Mouse (Mus musculus) spleen, postnatal 14 days (tissue): ENCODE measurements around the gene Ntm.

ENCODE experiments used
- DNase-seq, 2 experiments: peaks; one replicate each; pipeline ENCODE4 v3.0.0; 2021 to 2022; ENCODE audit warnings: low spot score in 2 of 2

Gene Ntm

DNA sequence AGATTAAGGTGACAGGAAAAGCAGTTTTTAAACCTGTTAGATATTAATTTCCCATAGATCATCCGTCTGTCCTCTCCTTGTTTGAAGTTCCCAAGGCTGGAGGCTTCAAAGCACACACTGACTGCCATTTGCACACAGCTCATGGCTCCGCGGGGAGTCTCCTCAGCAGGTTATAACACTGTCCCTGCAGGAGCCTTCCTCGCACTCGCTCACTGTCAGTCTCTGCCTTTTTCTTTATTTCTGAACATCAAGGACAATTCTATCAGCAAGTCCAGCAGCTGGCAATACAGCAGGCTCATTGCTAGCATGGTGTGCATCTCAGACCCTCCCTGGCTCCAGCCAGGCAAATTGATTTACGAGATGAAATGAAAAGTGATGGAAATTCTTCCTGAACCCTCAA lies 485.7 kb downstream of the Ntm start:
- DNase-seq: no peak

DNA sequence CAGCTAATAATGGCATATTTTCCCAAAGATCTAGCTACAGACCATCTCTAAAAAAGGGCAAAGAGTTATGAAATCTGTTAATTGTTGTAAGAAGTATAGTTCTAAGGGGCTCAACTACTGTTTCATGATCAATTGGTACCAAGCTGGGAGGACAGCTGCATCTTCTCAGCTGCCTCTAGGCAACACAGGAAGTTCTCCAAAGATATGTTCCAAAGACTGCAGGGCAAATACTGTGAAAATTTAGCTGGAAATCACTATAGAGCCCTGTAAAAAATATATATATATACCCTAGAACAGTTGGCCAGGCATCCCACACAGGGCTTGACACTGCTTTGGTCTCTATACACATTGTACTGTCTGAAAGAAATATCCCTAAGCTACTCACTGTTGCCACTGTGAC lies 489.5 kb downstream of the Ntm start:
- DNase-seq: no peak

GRCm38 (mm10) chr9:29472226-29472625 lies 490.7 kb downstream of the Ntm start:
- DNase-seq: no peak

DNA sequence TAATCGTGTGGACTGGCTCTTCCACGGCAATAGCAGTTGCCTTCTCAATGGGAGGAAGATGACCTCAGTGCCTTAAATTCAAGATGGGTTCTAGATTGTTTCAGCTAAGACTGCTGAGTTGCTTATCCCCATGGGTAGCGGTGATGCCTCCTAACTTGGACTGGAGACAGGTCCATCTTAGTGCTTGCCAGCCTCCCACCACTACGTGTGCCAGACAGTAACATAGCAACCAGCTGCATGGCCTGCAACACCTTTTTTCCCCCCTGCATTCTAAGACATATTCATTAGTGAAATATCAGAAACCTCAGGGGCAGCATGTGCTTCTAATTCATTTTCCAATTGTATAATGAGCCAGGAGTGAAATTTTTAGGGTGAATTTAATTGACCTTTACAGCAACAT lies 498.2 kb downstream of the Ntm start:
- DNase-seq: no peak

- no peak for DNase-seq
Observed at GRCm38 (mm10) chr9:29462970-29463593, 499.9 kb downstream of the Ntm start.

- DNase-seq: no peak
Observed at GRCm38 (mm10) chr9:29457976-29458572, 504.9 kb downstream of the Ntm start.

- DNase-seq: no peak
Observed at GRCm38 (mm10) chr9:29456014-29456413, 506.9 kb downstream of the Ntm start.

- DNase-seq: no peak
Observed at GRCm38 (mm10) chr9:29451232-29451631, 511.7 kb downstream of the Ntm start.

DNA sequence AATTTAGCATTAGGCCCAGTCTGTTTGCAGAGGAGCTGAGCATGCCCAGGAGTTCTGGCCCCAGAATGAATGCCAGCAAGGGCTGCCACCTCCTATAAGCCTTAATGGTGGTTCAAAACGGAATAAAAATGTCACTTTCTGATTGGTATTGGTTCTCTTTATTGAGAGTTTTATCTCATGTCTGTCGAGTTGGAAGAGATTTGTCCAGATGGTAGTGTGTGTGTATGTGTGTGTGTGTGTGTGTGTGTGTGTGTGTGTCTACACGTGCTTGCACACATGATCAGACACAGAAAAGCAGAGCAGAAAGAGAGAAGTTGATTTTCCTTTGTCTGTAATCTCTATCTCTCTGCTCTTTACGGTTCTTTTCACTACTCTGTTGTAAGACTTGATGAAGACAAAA lies 518.9 kb downstream of the Ntm start:
- DNase-seq: no peak

- DNase-seq: no peak
Observed at GRCm38 (mm10) chr9:29439401-29439800, 523.5 kb downstream of the Ntm start.

- DNase-seq: no peak
Observed at GRCm38 (mm10) chr9:29434611-29435010, 528.3 kb downstream of the Ntm start.

- DNase-seq: no peak
Observed at GRCm38 (mm10) chr9:29433910-29434309, 529.0 kb downstream of the Ntm start.

- DNase-seq: no peak
Observed at GRCm38 (mm10) chr9:29433156-29433555, 529.8 kb downstream of the Ntm start.

GRCm38 (mm10) chr9:29431590-29431989 lies 531.4 kb downstream of the Ntm start:
- DNase-seq: no peak

- DNase-seq: no peak
Observed at GRCm38 (mm10) chr9:29430189-29430588, 532.8 kb downstream of the Ntm start.

GRCm38 (mm10) chr9:29428322-29428721 lies 534.6 kb downstream of the Ntm start:
- DNase-seq: no peak

DNA sequence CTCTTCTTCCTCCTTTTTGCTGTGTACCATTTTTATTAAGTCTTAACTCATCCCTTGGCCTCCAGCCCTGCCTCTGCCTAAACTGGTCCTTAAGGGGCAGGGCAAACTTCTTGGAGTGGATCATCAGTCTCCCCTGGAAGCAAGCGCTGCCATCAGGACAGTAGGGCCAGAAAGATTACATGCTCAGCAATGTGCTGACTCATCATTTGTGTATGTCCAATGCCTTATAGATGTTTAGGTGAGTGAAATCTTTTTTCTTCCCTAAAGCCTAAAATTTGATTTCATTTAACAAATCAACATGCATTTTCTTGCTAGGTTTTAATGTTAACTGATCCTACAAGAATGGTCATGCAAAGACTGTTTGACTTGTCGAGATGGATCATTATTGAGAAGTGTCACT lies 536.7 kb downstream of the Ntm start:
- no peak for DNase-seq

GRCm38 (mm10) chr9:29415578-29415977 lies 547.4 kb downstream of the Ntm start:
- no peak for DNase-seq

GRCm38 (mm10) chr9:29413126-29413525 lies 549.8 kb downstream of the Ntm start:
- DNase-seq: no peak

DNA sequence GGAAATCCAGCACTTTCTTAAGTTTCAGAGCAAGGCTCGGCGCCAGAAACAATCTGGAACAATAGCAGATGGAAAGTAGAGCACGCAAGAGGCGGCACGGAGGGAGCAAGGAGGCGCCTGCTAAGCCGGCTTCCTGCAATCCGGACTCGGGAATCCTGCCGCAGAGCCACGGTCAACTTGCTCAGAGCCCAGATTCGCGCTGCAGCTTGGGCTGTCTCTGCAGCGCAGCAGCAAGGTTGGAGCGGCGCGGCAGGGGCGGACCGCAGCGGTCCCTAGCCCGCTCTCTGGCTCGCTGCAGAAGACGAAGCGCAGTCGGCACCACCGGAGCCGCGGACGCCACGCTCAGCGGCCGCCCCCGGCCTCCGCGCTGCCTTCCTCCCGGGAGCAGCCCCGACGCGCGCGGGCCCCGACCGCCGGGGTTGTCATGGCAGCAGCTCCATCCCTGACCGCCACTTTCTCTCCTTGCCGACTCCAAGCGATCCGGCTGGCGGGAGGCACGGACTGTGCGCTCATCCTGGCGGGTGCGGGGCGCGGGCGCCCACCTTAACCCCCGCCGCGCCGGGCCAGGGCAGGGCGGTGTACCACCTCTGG lies 550.7 kb downstream of the Ntm start:
- DNase-seq: no peak

- no peak for DNase-seq
Observed at GRCm38 (mm10) chr9:29411408-29412180, 551.3 kb downstream of the Ntm start.

- DNase-seq: no peak
Observed at GRCm38 (mm10) chr9:29410728-29411407, 552.1 kb downstream of the Ntm start.
